In genomic region chr11:97280216-97280861, GRCm38 (mm10) we compare ENCODE assay signal across 8 mouse cellular contexts. TPM values are rescaled to one million over a fixed set of nuclear protein-coding genes. Genes with fewer than 3 reads are reported as not detected.
DNase-seq lines count a peak whose midpoint lies in the region; ATAC-seq lines count a peak whose summit lies in the region.

TSS of gene Npepps (minus strand) at chr11:97280638.

- H3K4me3 ChIP-seq in hindbrain, embryonic 14.5 days (replicated peaks; ENCODE audit: low read length), result peak within 1 kb of the TSS; percentile 91
- peak within 1 kb of the TSS; percentile 88 for H3K4me3 ChIP-seq in macrophage (ENCODE audit: inconsistent target)

- H3K4me1 ChIP-seq in hindbrain, embryonic 14.5 days (replicated peaks; ENCODE audit: control insufficient read depth, insufficient read depth, low read length), result peaks cover 23% of the 10 kb centered on the region

- ATAC-seq in hindbrain, embryonic 14.5 days (ENCODE audit: low FRiP score), result peak; percentile 71

- no peaks in the 10 kb centered on the region for H3K9me3 ChIP-seq in hindbrain, embryonic 14.5 days (ENCODE audit: control insufficient read depth, low read length)

- peak; percentile 58 for DNase-seq in WW6 (ENCODE audit: low read depth, low spot score)
- peak; percentile 88 to 92 for DNase-seq in cerebellum, postnatal 25 days
- DNase-seq in frontal cortex, postnatal 36 days (ENCODE audit: low spot score in 2 of 2), result peak; percentile 54 to 66
- peak; percentile 81 for DNase-seq in hindbrain, embryonic 14.5 days (ENCODE audit: low spot score)
- DNase-seq in left cerebral cortex, adult 18-20 months (ENCODE audit: low spot score in 2 of 2), result peak; percentile 60 to 77
- DNase-seq in retina, postnatal 7 days (ENCODE audit: low read depth, low spot score), result peak; percentile 60
- peak; percentile 73 for DNase-seq in urinary bladder, adult 2 months (ENCODE audit: low spot score)

- no peaks in the 10 kb centered on the region for H3K27me3 ChIP-seq in hindbrain, embryonic 14.5 days (ENCODE audit: control insufficient read depth, insufficient read depth, low read length)

- peak within 1 kb of the TSS; percentile 59 for H3K4me2 ChIP-seq in hindbrain, embryonic 14.5 days (replicated peaks)

- no peaks in the 10 kb centered on the region for H3K36me3 ChIP-seq in hindbrain, embryonic 14.5 days (replicated peaks; ENCODE audit: control insufficient read depth, insufficient read depth)
- no peaks in the 10 kb centered on the region for H3K36me3 ChIP-seq in macrophage (ENCODE audit: inconsistent target)

- peaks cover 44% of the 10 kb centered on the region for H3K79me2 ChIP-seq in macrophage (ENCODE audit: inconsistent target)

- H3K9ac ChIP-seq in hindbrain, embryonic 14.5 days, result peak within 1 kb of the TSS; percentile 97

- WGBS in hindbrain, embryonic 14.5 days, result 2% methylated on average over 50 of the region's 83 CpGs
- under 1% methylated on average over 36 of the region's 83 CpGs for WGBS in macrophage (ENCODE audit: missing documents)

- H3K27ac ChIP-seq in hindbrain, embryonic 14.5 days, result peak within 1 kb of the TSS; percentile 97
- H3K27ac ChIP-seq in macrophage, result peak within 1 kb of the TSS; percentile 76

RNA-seq across cellular contexts. Expression of gene Npepps, which starts in this region (rescaled TPM):
- polyA plus RNA-seq in hindbrain, embryonic 14.5 days (2014; fragmentation: Nextera tagmentation; extraction: Ambion mirVana), result 132 and 144 TPM in 2 replicates
- 100 to 1,000 TPM; 136 to 140 TPM for total RNA-seq in left cerebral cortex, adult 18-20 months (2021)
- total RNA-seq in macrophage (2018; cell fraction: chromatin; rRNA removed), result 100 to 1,000 TPM; 221 to 525 (median 361) TPM
- 10 to 100 TPM; 32.8 to 72.7 (median 54.2) TPM for total RNA-seq in macrophage (2018; cell fraction: cytosol; rRNA removed)
- total RNA-seq in macrophage (2018; cell fraction: nucleus; rRNA removed), result 100 to 1,000 TPM in 25 of 26 experiments, 10 to 100 TPM in 1; 85.7 to 382 (median 167) TPM
- polyA plus RNA-seq in macrophage (2018), result 33.4 to 65.0 TPM (median 53.5 TPM) in 3 replicates
- 51.6 and 55.6 TPM in 2 replicates for polyA plus RNA-seq in urinary bladder, adult 2 months (2012; rRNA removed)

Comparison
In these comparisons a context has a peak if more than half of its experiments do, and no peak if none do; other contexts are left out.
1. Peak in every context shown above with its lines: DNase-seq, ATAC-seq, H3K4me3 ChIP-seq and H3K27ac ChIP-seq.